Mouse (Mus musculus) forebrain, embryonic 15.5 days (tissue): ENCODE measurements around the gene Gpn1. TPM values are rescaled to one million over a fixed set of nuclear protein-coding genes. Genes with fewer than 3 reads are reported as not detected.

ENCODE experiments used
- ATAC-seq: fragments of 200-750 bp; cut with Nextera tagmentation; replicated peaks from 2 replicates; pipeline ENCODE4 v1.8.0; 2017; ENCODE audit warnings: mild to moderate bottlenecking, moderate TSS enrichment, moderate library complexity
- H3K27ac ChIP-seq: fragments of 300-500 bp; sonication (generic); replicated peaks from 2 replicates; pipeline ENCODE4 v1.5.1; 2015; ENCODE audit warnings: mild to moderate bottlenecking, inconsistent platforms
- H3K27me3 ChIP-seq: fragments of 300-500 bp; sonication (generic); 2 replicates; pipeline ENCODE4 v1.6.1; 2015; ENCODE audit warnings: inconsistent platforms
- H3K36me3 ChIP-seq: fragments of 300-500 bp; sonication (generic); 2 replicates; pipeline ENCODE4 v1.6.1; 2015; ENCODE audit warnings: mild to moderate bottlenecking, inconsistent platforms
- H3K4me1 ChIP-seq: fragments of 300-500 bp; sonication (generic); 2 replicates; pipeline ENCODE4 v1.6.1; 2015; ENCODE audit warnings: inconsistent platforms
- H3K4me2 ChIP-seq: fragments of 300-500 bp; sonication (generic); replicated peaks from 2 replicates; pipeline ENCODE4 v1.6.1; 2015; ENCODE audit warnings: mild to moderate bottlenecking, inconsistent platforms
- H3K4me3 ChIP-seq: fragments of 300-500 bp; sonication (generic); 2 replicates; pipeline ENCODE4 v1.5.1; 2015; ENCODE audit warnings: mild to moderate bottlenecking, inconsistent platforms
- H3K9ac ChIP-seq: fragments of 300-500 bp; sonication (generic); replicated peaks from 2 replicates; pipeline ENCODE4 v1.6.1; 2015; ENCODE audit warnings: mild to moderate bottlenecking, inconsistent platforms
- H3K9me3 ChIP-seq: fragments of 300-500 bp; sonication (generic); 2 replicates; pipeline ENCODE4 v1.6.1; 2016; ENCODE audit warnings: inconsistent platforms
- WGBS: fragments of 180-500 bp; shearing (Covaris S2); methylation state at CpG from one replicate; pipeline ENCODE4 v1.1.7; 2015; ENCODE audit warnings: mixed read lengths; 5-methylcytosine and 5-hydroxymethylcytosine counted together
- polyA plus RNA-seq: library from polyadenylated mRNA; unstranded; fragments of >200 nt; fragmentation: Nextera tagmentation; extraction: Ambion mirVana; gene quantifications from 2 replicates; pipeline ENCODE4 v1.2.1, GENCODE M21; 2015

The Gpn1 gene
- polyA plus RNA-seq, result 82.0 TPM in 2 replicates

DNA sequence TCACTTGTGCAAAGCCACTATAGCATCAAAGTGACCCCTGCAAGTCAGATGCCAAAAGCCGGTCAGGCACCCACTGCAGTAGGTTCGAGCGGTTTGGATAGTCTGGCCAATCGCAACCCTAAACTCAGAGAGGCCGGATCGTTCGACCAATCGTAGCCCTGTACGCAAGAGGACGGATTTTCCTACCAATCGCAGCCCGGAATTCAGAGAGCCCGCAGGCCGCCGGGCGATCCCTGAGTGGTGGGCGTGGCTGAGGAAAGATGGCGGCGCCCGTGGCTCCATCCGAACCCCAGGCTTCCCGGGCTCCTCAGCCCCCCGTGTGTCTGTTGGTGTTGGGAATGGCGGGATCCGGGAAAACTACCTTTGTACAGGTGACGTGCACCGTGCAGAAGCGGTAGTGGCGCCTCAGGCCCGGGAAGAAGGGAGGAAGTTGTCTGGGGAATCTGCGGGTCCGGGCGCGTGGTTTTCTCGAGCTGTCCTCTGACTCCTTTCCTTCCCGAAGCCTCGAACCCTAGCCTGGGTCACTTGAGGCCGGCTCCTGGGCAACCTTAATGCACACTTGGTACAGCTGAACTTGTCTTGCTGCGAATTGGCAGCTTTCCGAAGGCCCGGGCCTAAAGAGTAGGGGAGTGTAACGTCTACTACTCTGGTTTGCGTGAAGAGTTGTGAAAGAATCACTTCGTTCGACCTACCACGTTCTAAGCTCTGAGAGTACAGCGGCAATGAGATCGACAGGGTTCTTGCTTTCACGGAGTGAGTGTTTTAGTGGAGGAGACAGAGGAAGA is at the start of gene Gpn1:
Gene Gpn1 (plus strand): TSS at position 229 of the 785 bp plus-strand sequence.
- Histone ChIP-seq H3K27ac (no peak within 1 kb of the TSS), H3K36me3 (peaks cover 30% of the 10 kb centered on the region), H3K4me2 (peak within 1 kb of the TSS; percentile 83), H3K4me3 (peak within 1 kb of the TSS; percentile 69), H3K4me1 (peaks cover 10% of the 10 kb centered on the region), H3K27me3 (no peaks in the 10 kb centered on the region), H3K9me3 (no peaks in the 10 kb centered on the region), H3K9ac (peak within 1 kb of the TSS; percentile 54)
- ATAC-seq, result peak; percentile 100
- under 1% methylated on average over 49 of the region's 49 CpGs for WGBS

DNA sequence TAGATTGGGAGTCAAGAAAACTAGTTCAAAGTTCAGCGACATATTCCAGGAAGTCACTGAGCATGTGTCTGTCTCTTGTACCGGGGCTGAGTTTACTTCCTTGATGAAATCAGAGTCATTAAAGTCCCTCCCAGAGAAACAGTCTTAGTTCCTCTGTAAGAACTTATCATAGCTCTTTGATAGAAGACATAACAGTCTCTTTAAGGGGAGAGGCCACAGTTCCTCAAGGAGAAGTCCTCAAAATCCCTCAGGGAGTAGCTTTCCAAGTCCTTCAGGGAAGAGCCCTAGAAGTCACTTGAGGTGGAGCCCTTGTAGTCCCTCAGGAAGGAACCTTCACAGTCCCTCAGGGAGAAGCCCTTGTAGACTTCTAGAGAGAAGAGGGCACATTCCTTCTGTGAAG is 43.2 kb upstream of the Gpn1 start:
- H3K27me3 ChIP-seq, result no peaks in the 10 kb centered on the region
- no peak for ATAC-seq

DNA sequence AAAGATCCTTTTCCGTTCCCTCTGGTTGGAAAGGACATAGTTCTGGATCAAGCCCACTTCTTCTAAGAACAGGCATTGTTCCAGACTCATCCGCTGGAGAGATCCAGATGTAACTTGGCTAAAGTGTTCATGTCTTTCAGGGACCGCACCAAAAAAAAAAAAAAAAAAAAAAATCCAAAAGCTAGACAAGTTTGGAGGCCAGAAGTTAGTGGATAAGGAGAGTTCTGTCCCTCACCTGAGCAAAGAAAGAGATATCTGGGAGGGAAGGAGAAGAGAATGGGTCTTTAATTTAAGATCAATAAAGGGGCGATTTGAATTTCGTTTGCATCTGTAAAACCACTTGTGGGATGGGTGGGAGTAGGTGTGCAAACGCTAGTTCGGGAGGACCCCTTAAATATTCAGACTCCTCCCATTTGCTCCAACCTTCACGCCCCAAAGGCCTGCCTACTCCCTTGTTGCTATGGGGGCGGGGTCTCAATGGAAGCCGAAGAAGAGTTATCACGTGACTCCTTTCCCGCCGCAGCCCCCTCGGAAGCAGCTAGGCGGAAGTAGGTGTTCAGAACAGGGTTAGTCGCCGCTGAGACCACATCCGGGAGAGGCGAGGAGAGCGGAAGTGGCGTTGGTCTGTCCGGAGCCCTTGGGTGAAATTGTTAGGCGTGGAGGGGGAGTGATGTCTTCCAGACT is 42.5 kb upstream of the Gpn1 start, which contains the start of gene Zfp512:
Gene Zfp512 (plus strand): TSS at position 554 of the 684 bp plus-strand sequence.
- H3K4me1 ChIP-seq, result peaks cover 20% of the 10 kb centered on the region
- no peaks in the 10 kb centered on the region for H3K9me3 ChIP-seq
- peak within 1 kb of the TSS; percentile 63 for H3K4me3 ChIP-seq
- H3K36me3 ChIP-seq, result no peaks in the 10 kb centered on the region
- H3K27ac ChIP-seq, result peak within 1 kb of the TSS; percentile 63; the same call in 1 of the 2 replicates
- peak within 1 kb of the TSS; percentile 88 for H3K4me2 ChIP-seq
- peak; percentile 99 for ATAC-seq
- WGBS, result 6% methylated on average over 23 of the region's 23 CpGs
- H3K9ac ChIP-seq, result peak within 1 kb of the TSS; percentile 60
- no peaks in the 10 kb centered on the region for H3K27me3 ChIP-seq

More for the DNA sequence above, 43.2 kb upstream of the Gpn1 start:
- Histone ChIP-seq H3K9me3 (no peaks in the 10 kb centered on the region), H3K9ac (no peak overlapping the region), H3K27ac (no peak overlapping the region), H3K4me2 (no peak overlapping the region; the same call in 1 of the 2 replicates), H3K36me3 (no peaks in the 10 kb centered on the region), H3K4me1 (peaks cover 20% of the 10 kb centered on the region), H3K4me3 (no peak overlapping the region)
- 94% methylated on average over 2 of the region's 2 CpGs for WGBS

DNA sequence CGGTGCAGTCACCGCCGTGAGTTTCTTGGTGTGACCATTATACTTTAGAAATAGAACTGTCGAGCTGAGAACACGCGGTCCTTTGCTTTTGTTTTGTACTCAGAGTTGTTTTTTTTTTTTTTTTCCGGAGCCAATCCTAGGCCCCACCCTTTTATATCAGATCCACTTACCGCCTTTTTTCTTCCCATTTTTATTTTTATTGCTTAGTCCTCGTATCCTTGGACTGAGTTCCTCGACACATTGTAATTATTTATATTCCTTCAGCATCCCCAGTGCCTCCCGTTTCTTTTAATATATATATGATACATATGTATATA is 42.0 kb upstream of the Gpn1 start:
- H3K9me3 ChIP-seq, result no peaks in the 10 kb centered on the region
- peak overlapping the region; percentile 63; the same call in 1 of the 2 replicates for H3K27ac ChIP-seq
- 0% methylated on average over 11 of the region's 11 CpGs for WGBS
- H3K27me3 ChIP-seq, result no peaks in the 10 kb centered on the region
- H3K4me3 ChIP-seq, result peak overlapping the region; percentile 63
- no peak for ATAC-seq
- peak overlapping the region; percentile 60 for H3K9ac ChIP-seq
- no peaks in the 10 kb centered on the region for H3K36me3 ChIP-seq
- peaks cover 20% of the 10 kb centered on the region for H3K4me1 ChIP-seq
- peak overlapping the region; percentile 88 for H3K4me2 ChIP-seq

DNA sequence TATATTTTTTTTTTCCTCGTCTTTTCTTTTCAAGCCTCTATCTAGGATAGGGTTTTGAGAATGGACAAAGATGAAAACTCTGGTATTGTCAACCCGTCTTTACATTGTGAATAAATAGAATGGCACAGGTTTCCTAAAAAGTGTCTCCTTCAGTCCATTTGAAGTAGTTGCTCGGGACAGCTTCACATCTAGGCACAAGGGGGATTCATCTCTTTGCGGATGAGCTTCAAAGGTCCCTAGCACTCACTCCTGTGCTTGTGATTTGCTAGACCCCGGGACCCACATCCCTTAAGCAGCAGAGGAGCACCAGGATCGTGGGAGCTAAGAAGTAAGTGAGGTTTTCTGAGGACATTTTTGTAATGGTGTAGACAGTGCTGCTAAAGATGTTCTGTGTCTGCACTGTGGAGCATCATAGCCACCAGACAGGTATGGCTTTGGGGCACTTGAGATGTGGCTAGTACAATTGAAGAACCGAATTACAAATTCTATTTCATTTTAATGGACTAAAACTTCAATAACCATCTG is 41.6 kb upstream of the Gpn1 start:
- ATAC-seq, result no peak
- Histone ChIP-seq H3K4me3 (peak overlapping the region; percentile 63), H3K27me3 (no peaks in the 10 kb centered on the region), H3K4me1 (peaks cover 20% of the 10 kb centered on the region), H3K27ac (no peak overlapping the region), H3K9ac (peak overlapping the region; percentile 60), H3K36me3 (no peaks in the 10 kb centered on the region), H3K4me2 (peak overlapping the region; percentile 88), H3K9me3 (no peaks in the 10 kb centered on the region)
- WGBS, result 16% methylated on average over 7 of the region's 7 CpGs

DNA sequence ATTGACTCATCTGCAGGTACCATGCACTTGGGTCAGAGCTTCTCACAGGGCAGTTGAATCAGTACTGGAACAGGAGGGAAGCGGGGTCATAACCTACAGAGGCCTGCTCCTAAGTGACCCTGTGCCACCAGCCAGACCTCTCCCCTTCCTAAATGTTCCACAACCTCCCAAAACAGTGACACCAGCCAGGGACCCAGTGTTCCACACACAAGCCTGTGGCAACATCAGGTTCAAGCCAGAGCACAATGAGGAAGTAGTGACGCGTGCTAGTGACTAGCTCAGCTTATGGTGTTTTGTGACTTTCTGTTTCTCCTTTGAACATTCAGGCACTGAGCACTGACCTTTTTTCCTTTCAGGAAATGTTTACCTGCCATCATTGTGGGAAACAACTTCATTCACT is 26.7 kb upstream of the Gpn1 start:
- no peak overlapping the region for H3K4me2 ChIP-seq
- no peak overlapping the region for H3K4me3 ChIP-seq
- H3K9ac ChIP-seq, result no peak overlapping the region
- H3K4me1 ChIP-seq, result no peaks in the 10 kb centered on the region
- peaks cover 71% of the 10 kb centered on the region for H3K36me3 ChIP-seq
- no peaks in the 10 kb centered on the region for H3K27me3 ChIP-seq
- H3K27ac ChIP-seq, result no peak overlapping the region
- WGBS, result 98% methylated on average over 3 of the region's 3 CpGs
- no peak for ATAC-seq
- no peaks in the 10 kb centered on the region for H3K9me3 ChIP-seq

DNA sequence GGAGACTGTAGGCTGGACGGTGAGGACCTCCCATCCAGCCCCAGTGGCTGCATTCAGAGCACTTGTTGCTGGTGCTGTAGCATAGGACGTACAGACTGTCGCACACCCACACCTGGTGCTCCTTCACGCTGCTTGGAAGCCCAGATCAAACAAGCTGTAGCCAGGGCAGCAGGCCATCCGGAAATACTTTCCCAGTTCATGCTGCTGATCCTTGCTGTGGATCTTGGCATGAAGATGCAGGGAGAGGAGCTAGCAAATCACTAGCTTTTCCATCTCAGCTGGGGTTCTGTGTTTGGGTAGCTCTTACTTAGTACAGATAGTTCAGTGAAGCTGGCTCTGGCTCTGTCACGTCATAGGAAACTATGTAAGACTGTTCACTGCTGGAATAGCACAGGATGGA is 24.8 kb upstream of the Gpn1 start:
- H3K4me3 ChIP-seq, result no peak overlapping the region
- H3K4me2 ChIP-seq, result no peak overlapping the region
- H3K36me3 ChIP-seq, result peaks cover 90% of the 10 kb centered on the region
- no peaks in the 10 kb centered on the region for H3K9me3 ChIP-seq
- 83% methylated on average over 6 of the region's 6 CpGs for WGBS
- no peak overlapping the region for H3K27ac ChIP-seq
- no peaks in the 10 kb centered on the region for H3K27me3 ChIP-seq
- no peaks in the 10 kb centered on the region for H3K4me1 ChIP-seq
- no peak for ATAC-seq
- no peak overlapping the region for H3K9ac ChIP-seq

DNA sequence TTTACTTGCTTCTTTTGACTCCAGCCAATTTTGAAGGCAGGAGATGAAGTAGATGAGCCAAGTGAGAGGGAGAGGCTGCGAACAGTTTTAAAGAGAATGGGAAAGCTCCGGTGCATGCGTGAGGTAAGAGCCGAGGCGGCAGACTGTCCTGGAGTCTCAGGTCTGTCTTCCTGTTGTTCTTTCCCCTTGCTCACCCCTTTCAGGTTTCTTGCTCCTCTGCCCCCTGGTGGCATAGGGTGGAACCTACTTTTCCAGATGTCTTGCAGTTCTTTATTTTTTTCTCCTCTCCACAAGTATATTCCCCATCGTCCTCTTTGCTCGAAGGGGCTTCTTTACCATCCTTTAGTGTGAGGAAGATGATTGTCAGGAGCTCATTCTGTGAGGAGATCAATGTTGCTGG is 24.2 kb upstream of the Gpn1 start:
- WGBS, result 73% methylated on average over 7 of the region's 7 CpGs
- no peaks in the 10 kb centered on the region for H3K9me3 ChIP-seq
- no peaks in the 10 kb centered on the region for H3K4me1 ChIP-seq

DNA sequence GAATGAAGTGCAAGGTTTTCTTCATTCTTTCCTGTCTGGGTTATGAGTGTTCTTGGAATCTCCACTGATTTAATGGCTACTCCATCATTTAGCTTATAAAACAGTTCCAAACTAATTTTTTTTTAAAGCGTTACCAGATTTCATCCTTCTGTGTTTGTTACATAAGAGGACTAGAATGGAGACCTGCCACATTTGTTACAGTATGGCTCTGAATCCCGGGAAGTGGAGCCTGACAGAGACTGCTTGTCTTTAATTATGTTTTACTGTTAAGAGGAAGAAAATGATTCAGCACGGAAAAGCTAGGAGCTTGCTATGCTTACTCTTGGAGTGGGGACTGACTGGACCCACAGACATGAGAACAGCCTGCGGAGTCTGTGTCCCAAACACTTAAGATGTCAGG is 14.0 kb upstream of the Gpn1 start:
- Histone ChIP-seq H3K4me2 (no peak overlapping the region), H3K36me3 (peaks cover 83% of the 10 kb centered on the region), H3K4me3 (no peak overlapping the region), H3K9ac (no peak overlapping the region), H3K9me3 (no peaks in the 10 kb centered on the region), H3K27me3 (no peaks in the 10 kb centered on the region), H3K4me1 (no peaks in the 10 kb centered on the region), H3K27ac (no peak overlapping the region)
- WGBS, result 94% methylated on average over 4 of the region's 4 CpGs
- ATAC-seq, result no peak

More for the DNA sequence above, 24.2 kb upstream of the Gpn1 start:
- Histone ChIP-seq H3K36me3 (peaks cover 92% of the 10 kb centered on the region), H3K4me3 (no peak overlapping the region), H3K27ac (no peak overlapping the region), H3K4me2 (no peak overlapping the region), H3K27me3 (no peaks in the 10 kb centered on the region), H3K9ac (no peak overlapping the region)
- ATAC-seq, result no peak

DNA sequence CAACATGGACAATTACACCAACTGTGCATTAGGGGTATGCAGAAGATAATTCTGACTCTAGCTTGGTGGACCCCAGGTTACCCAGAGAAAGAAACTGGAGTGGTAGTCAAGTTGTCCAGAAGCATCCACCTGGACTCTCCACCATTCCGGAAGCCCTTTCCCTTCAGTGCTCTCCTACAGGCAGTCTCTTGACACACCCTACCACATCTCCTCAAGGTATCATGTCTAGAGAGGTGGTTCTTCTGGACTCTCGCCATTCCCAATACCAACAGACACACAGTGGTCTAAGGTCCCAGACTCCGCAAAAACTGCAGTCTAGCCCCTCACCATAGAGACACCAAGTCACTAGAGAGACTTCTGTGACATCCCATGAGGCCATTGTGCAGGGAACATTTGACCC is 9.1 kb upstream of the Gpn1 start, which contains the start of gene 4930548H24Rik:
Gene 4930548H24Rik (plus strand): TSS at position 301 of the 400 bp plus-strand sequence.
- H3K4me1 ChIP-seq, result no peaks in the 10 kb centered on the region
- no peaks in the 10 kb centered on the region for H3K9me3 ChIP-seq
- WGBS, result 98% methylated on average over 3 of the region's 3 CpGs
- no peaks in the 10 kb centered on the region for H3K27me3 ChIP-seq
- no peak within 1 kb of the TSS for H3K4me3 ChIP-seq
- H3K4me2 ChIP-seq, result no peak within 1 kb of the TSS
- ATAC-seq, result no peak
- no peak within 1 kb of the TSS for H3K27ac ChIP-seq
- H3K36me3 ChIP-seq, result peaks cover 35% of the 10 kb centered on the region
- H3K9ac ChIP-seq, result no peak within 1 kb of the TSS

DNA sequence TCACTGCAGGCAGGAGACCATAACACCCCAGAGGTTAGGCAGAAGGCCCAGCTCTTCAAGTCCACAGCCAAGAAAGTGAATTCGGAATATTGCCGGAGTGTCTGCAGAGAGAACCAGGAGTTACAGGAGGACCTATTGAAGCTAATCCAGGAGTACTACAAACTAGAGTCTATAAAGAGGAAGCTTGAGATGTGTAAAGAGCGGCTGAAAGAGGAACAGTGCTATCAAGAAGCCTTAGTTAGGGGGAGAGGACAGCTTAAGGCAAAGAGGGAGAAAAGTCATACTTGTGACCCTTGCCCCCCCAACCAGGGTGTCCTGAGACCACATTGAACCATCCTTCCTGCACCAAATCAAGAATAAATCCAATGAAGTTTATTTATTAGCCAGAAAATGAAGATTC is 6.7 kb upstream of the Gpn1 start:
- 96% methylated on average over 3 of the region's 3 CpGs for WGBS
- H3K36me3 ChIP-seq, result peaks cover 18% of the 10 kb centered on the region
- no peak for ATAC-seq
- no peak overlapping the region for H3K9ac ChIP-seq
- no peaks in the 10 kb centered on the region for H3K9me3 ChIP-seq
- H3K27me3 ChIP-seq, result no peaks in the 10 kb centered on the region
- H3K27ac ChIP-seq, result no peak overlapping the region
- no peaks in the 10 kb centered on the region for H3K4me1 ChIP-seq
- no peak overlapping the region for H3K4me3 ChIP-seq
- H3K4me2 ChIP-seq, result no peak overlapping the region

DNA sequence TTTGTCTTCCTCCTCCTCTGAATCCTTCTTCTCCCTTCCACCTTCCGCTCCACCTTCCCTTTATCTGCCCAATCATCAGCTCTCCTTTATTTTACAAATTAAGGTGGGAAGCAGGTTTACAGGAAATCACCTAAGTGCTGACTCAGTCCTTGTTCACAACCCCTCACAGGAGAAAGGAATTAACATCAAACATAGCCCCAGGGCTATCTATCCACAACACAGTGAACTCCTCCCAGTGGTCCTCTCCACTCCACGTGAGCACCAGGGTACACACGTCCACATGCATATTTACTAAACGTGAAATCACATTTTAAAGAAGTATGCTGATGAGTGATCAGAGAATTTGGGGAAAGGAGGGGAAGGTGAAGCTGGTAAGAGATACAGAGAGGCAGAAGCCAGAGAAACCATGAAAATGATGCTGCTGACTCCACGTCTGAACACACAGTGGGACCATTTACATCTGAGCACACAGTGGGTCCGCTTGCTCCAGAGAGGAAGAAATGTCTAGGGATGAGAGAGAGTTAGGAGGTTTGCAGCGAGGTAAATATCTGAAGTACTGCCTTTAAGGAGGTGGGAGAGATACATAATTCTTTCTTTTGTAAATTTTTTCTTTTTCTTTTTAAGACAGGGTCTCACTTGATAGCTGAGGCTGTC is 5.3 kb upstream of the Gpn1 start:
- 76% methylated on average over 7 of the region's 7 CpGs for WGBS
- no peaks in the 10 kb centered on the region for H3K4me1 ChIP-seq
- no peaks in the 10 kb centered on the region for H3K27me3 ChIP-seq
- no peak overlapping the region for H3K9ac ChIP-seq
- H3K4me2 ChIP-seq, result no peak overlapping the region
- no peak overlapping the region for H3K4me3 ChIP-seq
- no peaks in the 10 kb centered on the region for H3K9me3 ChIP-seq
- ATAC-seq, result no peak
- no peak overlapping the region for H3K27ac ChIP-seq
- peaks cover 10% of the 10 kb centered on the region for H3K36me3 ChIP-seq
